Mouse (Mus musculus) midbrain, embryonic 14.5 days (tissue): ENCODE data around the gene Nagpa. TPM values are rescaled to one million over a fixed set of nuclear protein-coding genes. Genes with fewer than 3 reads are reported as not detected.

Source experiments
- ATAC-seq: fragments of 200-750 bp; cut with Nextera tagmentation; 2 replicates; pipeline ENCODE4 v1.8.0; 2017; ENCODE audit warnings: moderate number of reproducible peaks, moderate library complexity; ENCODE audit not compliant: low FRiP score, low TSS enrichment
- DNase-seq: peaks from one replicate; pipeline ENCODE4 v3.0.0-alpha.2; 2015
- H3K27ac ChIP-seq: fragments of 300-500 bp; sonication (generic); replicated peaks from 2 replicates; pipeline ENCODE4 v1.5.1; 2014; ENCODE audit warnings: mild to moderate bottlenecking, low read depth, low read length, moderate library complexity
- H3K27me3 ChIP-seq: fragments of 300-500 bp; sonication (generic); 2 replicates; pipeline ENCODE4 v1.6.1; 2014; ENCODE audit warnings: low read length, control low read depth, mixed read lengths; ENCODE audit not compliant: control insufficient read depth, insufficient read depth
- H3K36me3 ChIP-seq: fragments of 300-500 bp; sonication (generic); 2 replicates; pipeline ENCODE4 v1.6.1; 2014; ENCODE audit warnings: low read length, control low read depth; ENCODE audit not compliant: control insufficient read depth, insufficient read depth
- H3K4me1 ChIP-seq: fragments of 300-500 bp; sonication (generic); 2 replicates; pipeline ENCODE4 v1.6.1; 2014; ENCODE audit warnings: mild to moderate bottlenecking, antibody characterized with exemption, low read length, control low read depth; ENCODE audit not compliant: control insufficient read depth, insufficient read depth
- H3K4me2 ChIP-seq: fragments of 300-500 bp; sonication (generic); 2 replicates; pipeline ENCODE4 v1.6.1; 2014; ENCODE audit warnings: mild to moderate bottlenecking, low read length, moderate library complexity
- H3K4me3 ChIP-seq: fragments of 300-500 bp; sonication (generic); replicated peaks from 2 replicates; pipeline ENCODE4 v1.5.1; 2014; ENCODE audit warnings: low read depth, low read length
- H3K9ac ChIP-seq: fragments of 300-500 bp; sonication (generic); replicated peaks from 2 replicates; pipeline ENCODE4 v1.6.1; 2014; ENCODE audit warnings: mild to moderate bottlenecking, low read length, moderate library complexity
- H3K9me3 ChIP-seq: fragments of 300-500 bp; sonication (generic); 2 replicates; pipeline ENCODE4 v1.6.1; 2016; ENCODE audit warnings: low read length, control low read depth, mixed read lengths; ENCODE audit not compliant: control insufficient read depth
- WGBS: fragments of 180-500 bp; shearing (Covaris S2); extraction: QIAGEN DNeasy Blood & Tissue Kit; methylation state at CpG from one replicate; pipeline ENCODE4 v1.1.7; 2014; 5-methylcytosine and 5-hydroxymethylcytosine counted together
- polyA plus RNA-seq: library from polyadenylated mRNA; unstranded; fragments of >200 nt; fragmentation: Nextera tagmentation; extraction: Ambion mirVana; gene quantifications from 2 replicates; pipeline ENCODE4 v1.2.1, GENCODE M21; 2014

Nagpa gene
- polyA plus RNA-seq, 1 experiment from 2014 or later, result 9.3 TPM

DNA sequence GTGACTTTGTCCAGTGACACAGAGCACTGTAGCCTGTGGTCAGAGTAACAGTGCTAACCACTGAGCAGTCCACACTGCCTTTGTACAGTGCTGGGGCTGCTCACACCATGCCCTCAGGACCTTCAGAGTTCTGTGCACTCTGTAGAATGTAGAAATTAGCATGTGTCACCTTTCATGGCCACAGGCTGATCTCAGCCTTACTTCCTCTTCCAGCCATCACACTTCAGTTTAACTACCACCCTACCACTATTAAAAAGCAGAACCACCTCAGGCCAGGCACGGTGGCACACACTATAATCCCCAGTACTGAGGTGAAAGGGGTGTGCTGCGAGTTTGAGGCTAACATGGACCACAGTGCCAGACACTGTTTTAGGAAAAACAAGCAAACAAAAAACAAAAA lies 6.6 kb upstream of the Nagpa start:
- no peak overlapping the region for H3K4me3 ChIP-seq
- DNase-seq (no peak), ATAC-seq (no peak)
- H3K4me2 ChIP-seq, result no peak overlapping the region
- WGBS, result 69% methylated on average over 2 of the region's 2 CpGs
- no peaks in the 10 kb centered on the region for H3K27me3 ChIP-seq
- no peaks in the 10 kb centered on the region for H3K36me3 ChIP-seq
- no peak overlapping the region for H3K9ac ChIP-seq
- no peak overlapping the region for H3K27ac ChIP-seq
- H3K9me3 ChIP-seq, result no peaks in the 10 kb centered on the region
- H3K4me1 ChIP-seq, result no peaks in the 10 kb centered on the region

DNA sequence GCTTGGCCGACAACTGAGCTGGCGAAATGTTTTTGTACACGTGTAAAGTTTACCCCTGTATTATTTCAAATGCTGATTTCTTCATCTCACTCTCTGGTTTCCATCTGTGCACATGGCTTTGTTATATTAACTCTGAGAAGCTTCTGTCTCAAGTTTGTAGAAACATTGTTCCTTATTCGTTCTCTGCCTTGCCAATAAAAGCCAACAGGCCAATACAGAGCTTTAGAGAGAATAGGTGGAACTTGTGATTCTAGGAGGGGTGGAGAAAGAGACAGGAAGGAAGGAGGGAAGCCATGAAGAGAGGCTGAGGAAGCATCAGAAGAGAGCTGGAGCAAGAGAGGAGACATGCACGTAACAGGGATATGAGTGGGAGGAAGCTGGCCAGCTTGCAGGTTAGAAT lies 2.2 kb upstream of the Nagpa start:
- no peak overlapping the region for H3K4me2 ChIP-seq
- 80% methylated on average over 5 of the region's 5 CpGs for WGBS

DNA sequence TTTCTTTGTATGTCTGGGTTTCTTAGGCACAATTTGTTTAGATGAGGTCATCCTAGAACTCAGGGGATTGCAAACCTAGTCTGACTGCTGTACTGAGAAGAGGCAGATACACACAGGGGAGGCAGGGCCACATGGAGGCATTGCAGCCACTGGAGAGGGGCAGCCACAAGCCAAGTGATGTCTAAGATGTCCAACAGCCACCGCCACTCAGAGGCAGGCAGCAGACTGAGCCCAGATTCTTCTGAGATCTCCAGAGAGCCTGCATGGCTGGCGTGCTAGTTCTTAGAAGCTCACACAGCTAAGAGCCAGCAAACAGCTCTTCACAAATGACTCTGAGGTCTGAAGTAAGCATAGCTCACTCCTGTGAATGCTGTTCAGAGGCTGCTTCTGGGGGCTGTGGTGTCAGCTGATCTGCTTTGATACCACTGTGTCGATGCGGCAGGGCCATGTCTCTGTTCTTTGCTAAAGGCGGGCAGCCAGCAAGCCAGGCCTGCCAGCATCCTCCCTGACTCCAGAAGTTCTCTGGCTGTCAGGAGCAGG lies 1.7 kb upstream of the Nagpa start:
- H3K27ac ChIP-seq, result no peak overlapping the region
- WGBS, result 92% methylated on average over 5 of the region's 5 CpGs
- no peak overlapping the region for H3K4me3 ChIP-seq
- H3K9ac ChIP-seq, result no peak overlapping the region
- 0 out of 2 replicates have a peak, but pooled peaks cover 3% of the 10 kb centered on the region for H3K36me3 ChIP-seq
- DNase-seq (no peak), ATAC-seq (no peak)
- peaks cover 9% of the 10 kb centered on the region for H3K4me1 ChIP-seq
- no peak overlapping the region for H3K4me2 ChIP-seq
- H3K27me3 ChIP-seq, result no peaks in the 10 kb centered on the region
- H3K9me3 ChIP-seq, result no peaks in the 10 kb centered on the region

More for the DNA sequence above, 2.2 kb upstream of the Nagpa start:
- no peak for DNase-seq
- no peak overlapping the region for H3K9ac ChIP-seq
- no peaks in the 10 kb centered on the region for H3K9me3 ChIP-seq
- ATAC-seq, result no peak
- H3K36me3 ChIP-seq, result 0 out of 2 replicates have a peak, but pooled peaks cover 1% of the 10 kb centered on the region
- H3K4me1 ChIP-seq, result peaks cover 9% of the 10 kb centered on the region
- no peaks in the 10 kb centered on the region for H3K27me3 ChIP-seq
- no peak overlapping the region for H3K27ac ChIP-seq
- no peak overlapping the region for H3K4me3 ChIP-seq

DNA sequence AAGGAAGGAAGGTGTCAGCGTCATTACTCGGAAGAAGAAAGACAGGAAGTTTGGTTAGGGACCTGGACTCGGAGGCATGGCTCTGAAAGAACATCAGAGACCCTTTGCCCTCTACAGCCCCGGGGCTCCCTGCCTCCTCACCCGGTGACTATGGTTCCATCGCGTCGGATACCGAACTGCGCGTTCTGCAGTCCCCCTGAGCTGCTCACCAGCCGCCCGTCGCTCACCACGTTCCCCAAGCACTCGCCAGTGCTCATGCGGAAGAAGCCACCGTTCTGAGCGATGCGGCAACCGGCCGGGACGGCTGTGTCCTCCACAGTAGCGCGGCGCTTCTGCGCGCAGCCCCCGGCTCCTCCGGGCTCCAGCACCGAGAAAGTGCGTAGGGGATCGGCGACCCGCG lies 612 bp downstream of the Nagpa start:
- Histone ChIP-seq H3K4me1 (peaks cover 9% of the 10 kb centered on the region), H3K36me3 (peaks cover 16% of the 10 kb centered on the region; the same call in 1 of the 2 replicates), H3K9ac (peak overlapping the region; percentile 60), H3K4me2 (peak overlapping the region; percentile 91), H3K9me3 (no peaks in the 10 kb centered on the region), H3K27ac (no peak overlapping the region), H3K4me3 (peak overlapping the region; percentile 80), H3K27me3 (no peaks in the 10 kb centered on the region)
- no peak for DNase-seq
- 2% methylated on average over 36 of the region's 36 CpGs for WGBS
- ATAC-seq, result peak; percentile 53; the same call in 1 of the 2 replicates

DNA sequence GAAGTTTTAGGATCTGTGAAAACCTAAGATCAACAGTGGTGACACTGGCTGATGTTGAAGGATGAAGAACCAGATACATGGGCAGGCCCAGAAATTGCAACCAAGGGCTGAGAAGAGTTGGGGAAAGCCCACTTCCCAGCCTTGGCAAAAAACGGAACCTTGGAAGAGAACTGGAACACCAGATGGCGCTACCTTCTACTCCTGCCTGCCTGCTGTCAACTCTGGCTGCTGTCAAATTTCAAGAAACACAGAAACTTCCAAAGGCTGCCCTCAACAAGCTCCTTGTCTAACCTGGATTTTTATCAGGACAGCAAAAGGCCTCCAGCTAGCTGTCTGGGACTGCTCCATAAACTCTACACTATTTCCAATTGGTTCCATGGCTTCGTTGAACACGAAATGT lies 1.1 kb downstream of the Nagpa start:
- Histone ChIP-seq H3K36me3 (peaks cover 16% of the 10 kb centered on the region; the same call in 1 of the 2 replicates), H3K9ac (no peak overlapping the region), H3K9me3 (no peaks in the 10 kb centered on the region), H3K4me2 (peak overlapping the region; percentile 91), H3K27ac (no peak overlapping the region), H3K4me3 (peak overlapping the region; percentile 80), H3K27me3 (no peaks in the 10 kb centered on the region), H3K4me1 (peaks cover 9% of the 10 kb centered on the region)
- ATAC-seq (no peak), DNase-seq (peak; percentile 73)
- WGBS, result 16% methylated on average over 4 of the region's 4 CpGs

DNA sequence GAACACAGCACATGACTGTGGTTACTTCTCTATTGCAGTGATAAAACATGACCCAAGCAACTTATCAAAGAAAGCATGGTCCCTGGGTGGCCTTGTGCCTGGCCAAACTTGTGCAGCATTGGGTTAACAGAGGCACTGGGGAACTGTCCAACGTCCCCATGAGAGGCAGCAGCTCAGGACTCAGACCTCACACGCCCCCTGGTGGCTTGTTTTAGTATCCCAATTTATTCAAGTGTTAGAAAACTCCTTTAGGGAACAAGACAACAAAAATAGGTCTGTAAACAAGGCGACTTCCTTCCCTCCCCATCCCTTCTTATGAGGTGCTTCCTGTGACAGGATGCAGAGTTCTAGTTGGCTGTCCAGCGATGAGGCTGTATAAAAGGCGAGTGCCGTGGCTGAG lies 8.7 kb downstream of the Nagpa start:
- H3K4me3 ChIP-seq, result no peak overlapping the region
- no peaks in the 10 kb centered on the region for H3K4me1 ChIP-seq
- 28% methylated on average over 6 of the region's 6 CpGs for WGBS
- DNase-seq (peak; percentile 72), ATAC-seq (no peak)
- H3K36me3 ChIP-seq, result peaks cover 14% of the 10 kb centered on the region; the same call in 1 of the 2 replicates
- no peak overlapping the region for H3K9ac ChIP-seq
- H3K9me3 ChIP-seq, result no peaks in the 10 kb centered on the region
- no peaks in the 10 kb centered on the region for H3K27me3 ChIP-seq
- no peak overlapping the region for H3K27ac ChIP-seq
- no peak overlapping the region for H3K4me2 ChIP-seq

DNA sequence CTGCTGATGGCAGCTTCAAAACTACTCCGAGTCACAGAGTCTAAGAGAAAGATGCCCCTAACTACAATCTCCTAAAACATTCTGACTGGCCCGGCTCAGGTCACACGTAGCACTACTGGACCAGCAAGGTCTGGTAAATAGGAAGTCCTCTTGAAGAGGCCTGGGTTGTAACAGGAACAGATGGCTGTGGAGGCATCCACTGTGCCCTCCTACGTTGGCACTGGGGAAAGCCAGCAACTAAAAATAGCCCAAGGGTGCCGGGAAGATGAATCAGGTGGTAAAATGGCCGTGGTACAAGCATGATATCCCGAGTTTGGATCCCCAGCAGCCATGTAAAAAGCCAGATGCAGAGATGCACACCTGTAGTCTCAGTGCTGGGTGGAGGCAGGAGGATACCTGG lies 17.6 kb downstream of the Nagpa start:
- H3K27me3 ChIP-seq, result no peaks in the 10 kb centered on the region
- no peak overlapping the region for H3K4me2 ChIP-seq
- no peaks in the 10 kb centered on the region for H3K36me3 ChIP-seq
- H3K4me1 ChIP-seq, result no peaks in the 10 kb centered on the region
- no peak overlapping the region for H3K27ac ChIP-seq
- WGBS, result 80% methylated on average over 7 of the region's 7 CpGs
- no peak for ATAC-seq
- no peaks in the 10 kb centered on the region for H3K9me3 ChIP-seq
- no peak overlapping the region for H3K9ac ChIP-seq
- H3K4me3 ChIP-seq, result no peak overlapping the region
- DNase-seq, result no peak

DNA sequence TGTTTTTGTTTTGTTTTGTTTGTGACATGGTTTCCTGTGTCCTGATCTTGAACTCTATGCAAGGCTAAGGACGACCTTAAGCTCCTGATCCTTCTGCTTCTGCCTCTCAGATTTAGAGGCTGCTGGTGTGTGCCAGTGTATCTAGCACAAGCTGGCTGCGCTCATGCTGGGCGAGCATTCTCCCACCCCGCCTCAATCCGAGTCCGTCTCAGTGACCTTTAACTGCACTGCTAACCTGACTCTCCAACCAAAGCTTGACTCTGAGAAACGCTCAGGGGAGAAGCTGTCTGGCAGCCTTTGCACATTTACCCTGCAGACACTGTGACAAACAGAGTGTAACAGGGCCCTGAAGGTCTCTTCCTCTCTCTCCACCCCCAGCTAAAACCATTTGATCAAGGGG lies 18.1 kb downstream of the Nagpa start:
- Histone ChIP-seq H3K4me2 (no peak overlapping the region), H3K4me1 (no peaks in the 10 kb centered on the region), H3K9ac (no peak overlapping the region), H3K9me3 (no peaks in the 10 kb centered on the region), H3K4me3 (no peak overlapping the region), H3K27me3 (no peaks in the 10 kb centered on the region), H3K27ac (no peak overlapping the region), H3K36me3 (no peaks in the 10 kb centered on the region)
- no peak for DNase-seq
- no peak for ATAC-seq
- WGBS, result 61% methylated on average over 7 of the region's 7 CpGs

DNA sequence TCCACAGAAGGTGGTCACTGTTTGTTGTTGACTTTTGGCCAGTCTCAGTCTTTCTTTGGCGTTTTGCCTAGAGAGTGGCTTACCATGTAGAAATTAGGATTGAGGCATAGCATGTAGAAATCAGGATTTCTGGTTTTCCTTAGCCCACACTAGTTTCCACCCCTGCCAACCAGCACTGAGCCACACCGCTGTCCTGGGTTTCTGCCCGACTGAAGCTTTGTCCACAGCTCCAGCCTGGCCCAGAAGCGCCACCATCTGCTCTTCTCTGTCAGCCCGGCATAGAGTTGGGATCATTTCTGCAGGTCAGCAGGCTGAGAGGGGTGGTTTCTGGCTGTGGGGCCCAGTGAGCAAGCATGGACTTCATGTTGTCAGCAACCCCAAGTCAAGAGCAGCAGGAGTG lies 18.9 kb downstream of the Nagpa start:
- Histone ChIP-seq H3K4me1 (no peaks in the 10 kb centered on the region), H3K4me2 (no peak overlapping the region), H3K27ac (no peak overlapping the region), H3K9ac (no peak overlapping the region), H3K4me3 (no peak overlapping the region), H3K9me3 (no peaks in the 10 kb centered on the region), H3K36me3 (no peaks in the 10 kb centered on the region), H3K27me3 (no peaks in the 10 kb centered on the region)
- WGBS, result 84% methylated on average over 5 of the region's 5 CpGs
- DNase-seq (no peak), ATAC-seq (no peak)
